In the genomic region with DNA sequence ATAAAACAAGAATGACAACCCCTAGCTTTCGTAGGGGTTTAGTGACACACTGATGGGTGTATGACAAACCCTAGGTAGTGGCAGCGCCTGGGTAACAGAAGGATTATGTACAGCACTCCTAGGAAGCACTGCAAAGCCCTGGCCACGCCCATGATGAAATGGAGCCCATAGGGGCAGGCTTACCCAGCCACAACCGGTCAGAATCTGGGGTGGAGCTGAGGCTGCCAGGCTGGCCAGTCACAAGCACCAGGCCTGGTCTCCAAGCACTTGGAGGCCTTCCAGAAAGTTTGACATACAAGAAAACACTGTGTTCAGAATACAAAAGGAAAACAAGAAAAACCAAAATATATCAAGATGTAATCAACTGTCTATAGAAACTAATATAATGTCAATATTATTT, we compare ENCODE assay signal across 13 mouse cellular contexts. TPM values are rescaled to one million over a fixed set of nuclear protein-coding genes. Genes with fewer than 3 reads are reported as not detected.
DNase-seq lines count a peak whose midpoint lies in the region; ATAC-seq lines count a peak whose summit lies in the region.
"Had no signal": no experiment of that assay in that cellular context is flagged by ENCODE, and none has a peak within 500 bp of the region (broad histone marks: within the 10 kb centered on the region; RNA-seq: fewer than 3 reads in every experiment).

No protein-coding gene starts in this region.

- H3K27ac ChIP-seq in midbrain, embryonic 14.5 days (replicated peaks; ENCODE audit: low read depth, low read length), result no peak overlapping the region
- H3K27ac ChIP-seq: embryonic facial prominence, embryonic 13.5 days; liver, embryonic 14.5 days had no signal

- no peak overlapping the region for H3K9ac ChIP-seq in midbrain, embryonic 14.5 days (replicated peaks; ENCODE audit: low read length)
- H3K9ac ChIP-seq: embryonic facial prominence, embryonic 13.5 days; heart, embryonic 12.5 days; liver, embryonic 14.5 days had no signal

- no peak overlapping the region for H3K4me2 ChIP-seq in midbrain, embryonic 14.5 days (ENCODE audit: low read length)
- H3K4me2 ChIP-seq: embryonic facial prominence, embryonic 13.5 days; heart, embryonic 12.5 days had no signal

- no peak for ATAC-seq in midbrain, embryonic 14.5 days (ENCODE audit: low FRiP score, low TSS enrichment)
- no peak for ATAC-seq in megakaryocyte progenitor cell, adult 5-6 weeks (replicated peaks; ENCODE audit: poor library complexity)
- ATAC-seq: intestine, embryonic 16.5 days had no signal

- no peaks in the 10 kb centered on the region for H3K9me3 ChIP-seq in midbrain, embryonic 14.5 days (ENCODE audit: control insufficient read depth, low read length)
- H3K9me3 ChIP-seq: embryonic facial prominence, embryonic 13.5 days; heart, embryonic 12.5 days had no signal

- H3K27me3 ChIP-seq in midbrain, embryonic 14.5 days (ENCODE audit: control insufficient read depth, insufficient read depth, low read length), result no peaks in the 10 kb centered on the region
- H3K27me3 ChIP-seq: embryonic facial prominence, embryonic 13.5 days; heart, embryonic 12.5 days had no signal

- 49% methylated on average over 4 of the region's 4 CpGs for WGBS in midbrain, embryonic 14.5 days

- peak; percentile 66 for DNase-seq in heart, postnatal 4 days
- DNase-seq in heart, adult 8-10 months (ENCODE audit: low spot score), result no peak
- peak; percentile 89 for DNase-seq in 3T3-L1 (ENCODE audit: low read depth, low spot score)
- DNase-seq in adrenal gland, adult 8-10 months, result peak; percentile 61
- peak; percentile 86 to 91 for DNase-seq in lung, adult 18-20 months
- no peak for DNase-seq in midbrain, embryonic 14.5 days
- DNase-seq in frontal cortex, adult 2 months (ENCODE audit: extremely low spot score in 1 of 2, low spot score in 1 of 2), result no peak

- H3K4me1 ChIP-seq in midbrain, embryonic 14.5 days (ENCODE audit: control insufficient read depth, insufficient read depth, low read length), result peaks cover 13% of the 10 kb centered on the region

- H3K4me3 ChIP-seq in midbrain, embryonic 14.5 days (replicated peaks; ENCODE audit: low read depth, low read length), result no peak overlapping the region
- H3K4me3 ChIP-seq: embryonic facial prominence, embryonic 13.5 days; heart, embryonic 12.5 days; myocyte had no signal

- no peaks in the 10 kb centered on the region for H3K36me3 ChIP-seq in midbrain, embryonic 14.5 days (ENCODE audit: control insufficient read depth, insufficient read depth, low read length)
- H3K36me3 ChIP-seq: embryonic facial prominence, embryonic 13.5 days; heart, embryonic 12.5 days had no signal

RNA-seq across cellular contexts. Expression of a gene that starts 3.5 kb away (rescaled TPM):
- total RNA-seq in heart, postnatal 4 days (2021), result 10 to 100 TPM; 60.7 to 66.5 TPM
- total RNA-seq in heart, adult 8-10 months (2022), result 10 to 100 TPM; 51.9 to 65.0 (median 59.6) TPM
- 100 to 1,000 TPM; 118 to 131 (median 125) TPM for total RNA-seq in adrenal gland, adult 8-10 months (2022)
- 32.5 and 35.7 TPM in 2 replicates for polyA plus RNA-seq in midbrain, embryonic 14.5 days (2014; fragmentation: Nextera tagmentation; extraction: Ambion mirVana)
- total RNA-seq in megakaryocyte progenitor cell, adult 5-6 weeks (2015), result 14.7 and 17.4 TPM in 2 replicates
- total RNA-seq in megakaryocyte progenitor cell, adult 5-6 weeks (2017), result 20.1 and 21.0 TPM in 2 replicates
- polyA plus RNA-seq in frontal cortex, adult 2 months (2012; rRNA removed), result 101 and 105 TPM in 2 replicates

RNA-seq across cellular contexts. Expression of a gene that starts 21.7 kb away (rescaled TPM):
- total RNA-seq in heart, postnatal 4 days (2021), result 10 to 100 TPM; 11.5 to 12.5 TPM
- 1 to 10 TPM; 2.9 to 5.4 (median 3.2) TPM for total RNA-seq in heart, adult 8-10 months (2022)
- 1 to 10 TPM; 6.5 to 7.8 (median 7.7) TPM for total RNA-seq in adrenal gland, adult 8-10 months (2022)
- polyA plus RNA-seq in midbrain, embryonic 14.5 days (2014; fragmentation: Nextera tagmentation; extraction: Ambion mirVana), result 12.8 and 16.4 TPM in 2 replicates
- total RNA-seq in megakaryocyte progenitor cell, adult 5-6 weeks (2015), result 90.0 and 96.2 TPM in 2 replicates
- total RNA-seq in megakaryocyte progenitor cell, adult 5-6 weeks (2017), result 108 and 158 TPM in 2 replicates
- polyA plus RNA-seq in frontal cortex, adult 2 months (2012; rRNA removed), result 6.5 and 6.7 TPM in 2 replicates

RNA-seq across cellular contexts. Expression of a gene that starts 21.8 kb away (rescaled TPM):
- under 1 TPM; 0.47 to 0.52 TPM for total RNA-seq in heart, postnatal 4 days (2021)
- total RNA-seq in heart, adult 8-10 months (2022), result 10 to 100 TPM in 2 of 4 experiments, 1 to 10 TPM in 2; 8.6 to 13.7 (median 9.6) TPM
- 1 to 10 TPM; 2.5 to 7.1 (median 5.3) TPM for total RNA-seq in adrenal gland, adult 8-10 months (2022)
- polyA plus RNA-seq in midbrain, embryonic 14.5 days (2014; fragmentation: Nextera tagmentation; extraction: Ambion mirVana), result 0.27 and 0.58 TPM in 2 replicates
- total RNA-seq in megakaryocyte progenitor cell, adult 5-6 weeks (2015), result 1.7 and 2.1 TPM in 2 replicates
- total RNA-seq in megakaryocyte progenitor cell, adult 5-6 weeks (2017), result 1.2 and 2.5 TPM in 2 replicates
- polyA plus RNA-seq in frontal cortex, adult 2 months (2012; rRNA removed), result 1.2 TPM in 2 replicates

Comparison
In these comparisons a context has a peak if more than half of its experiments do, and no peak if none do; other contexts are left out.
1. DNase-seq: peak in heart, postnatal 4 days (single experiment), 3T3-L1 (single experiment), adrenal gland, adult 8-10 months (single experiment) and lung, adult 18-20 months (2 of 2); none in heart, adult 8-10 months (single experiment), midbrain, embryonic 14.5 days (single experiment) and frontal cortex, adult 2 months (0 of 2).
2. RNA of a gene that starts 21.7 kb away (total RNA-seq): 90.0 to 158 TPM in megakaryocyte progenitor cell, adult 5-6 weeks; 11.5 to 12.5 TPM in heart, postnatal 4 days, 6.5 to 7.8 TPM in adrenal gland, adult 8-10 months and 2.9 to 5.4 TPM in heart, adult 8-10 months; every median in the first group is over 4 times any median in the second.